Mouse (Mus musculus) neural tube, embryonic 12.5 days (tissue): ENCODE measurements at regions not wholly inside any gene's neighbourhood (a gene's known extent, or its start where the extent isn't known, plus 50 kb on each side); places are given as distances from the start of the nearest gene placed in this dataset.
A peak's percentile ranks its signal among the peaks of the same experiment; 100 is the strongest.
"Not testable (repeated sequence)": the region's sequence is repeated elsewhere in the genome, so short reads cannot be mapped to it uniquely, and the experiment has no call there.

Experiments used
- ATAC-seq: fragments of 200-750 bp; cut with Nextera tagmentation; 2 replicates; pipeline ENCODE4 v1.8.0; 2017; ENCODE audit warnings: low read depth, mild to moderate bottlenecking, moderate TSS enrichment, moderate library complexity; ENCODE audit not compliant: low FRiP score
- H3K27ac ChIP-seq: fragments of 300-500 bp; sonication (generic); 2 replicates; pipeline ENCODE4 v1.5.1; 2016
- H3K27me3 ChIP-seq: fragments of 300-500 bp; sonication (generic); replicated peaks from 2 replicates; pipeline ENCODE4 v1.6.1; 2016; ENCODE audit warnings: mild to moderate bottlenecking
- H3K36me3 ChIP-seq: fragments of 300-500 bp; sonication (generic); 2 replicates; pipeline ENCODE4 v1.6.1; 2016; ENCODE audit warnings: mild to moderate bottlenecking
- H3K4me1 ChIP-seq: fragments of 300-500 bp; sonication (generic); 2 replicates; pipeline ENCODE4 v1.6.1; 2016
- H3K4me2 ChIP-seq: fragments of 300-500 bp; sonication (generic); replicated peaks from 2 replicates; pipeline ENCODE4 v1.6.1; 2016; ENCODE audit warnings: mild to moderate bottlenecking
- H3K4me3 ChIP-seq: fragments of 300-500 bp; sonication (generic); 2 replicates; pipeline ENCODE4 v1.5.1; 2016
- H3K9ac ChIP-seq: fragments of 300-500 bp; sonication (generic); 2 replicates; pipeline ENCODE4 v1.6.1; 2016; ENCODE audit warnings: mild to moderate bottlenecking
- H3K9me3 ChIP-seq: fragments of 300-500 bp; sonication (generic); 2 replicates; pipeline ENCODE4 v1.6.1; 2016; ENCODE audit warnings: mild to moderate bottlenecking
- WGBS: fragments of 180-500 bp; shearing (Covaris S2); methylation state at CpG from one replicate; pipeline ENCODE4 v1.1.7; 2016; 5-methylcytosine and 5-hydroxymethylcytosine counted together

DNA sequence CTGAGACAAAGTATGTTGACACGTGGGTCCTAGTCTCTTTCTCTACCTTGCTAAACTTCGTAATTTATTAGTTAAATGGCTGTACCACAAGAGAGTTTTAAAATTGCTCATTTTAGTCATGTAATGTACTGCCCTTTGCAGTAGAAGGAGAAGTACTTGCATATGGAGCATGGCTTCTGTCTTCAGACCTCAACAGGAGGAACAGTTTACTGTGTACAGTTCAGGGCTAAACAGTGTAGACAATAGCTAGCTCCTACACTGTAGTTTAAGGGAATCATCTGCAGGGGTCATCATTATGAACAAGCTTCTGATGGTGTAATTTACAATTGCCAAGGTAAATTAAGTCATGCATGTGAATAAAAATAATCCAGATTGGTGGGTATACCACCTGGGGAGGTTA is 111.8 kb upstream of the Zfp960 start:
- not testable (repeated sequence) for ATAC-seq, H3K4me1 ChIP-seq
- 38% methylated on average over 2 of the region's 2 CpGs for WGBS

DNA sequence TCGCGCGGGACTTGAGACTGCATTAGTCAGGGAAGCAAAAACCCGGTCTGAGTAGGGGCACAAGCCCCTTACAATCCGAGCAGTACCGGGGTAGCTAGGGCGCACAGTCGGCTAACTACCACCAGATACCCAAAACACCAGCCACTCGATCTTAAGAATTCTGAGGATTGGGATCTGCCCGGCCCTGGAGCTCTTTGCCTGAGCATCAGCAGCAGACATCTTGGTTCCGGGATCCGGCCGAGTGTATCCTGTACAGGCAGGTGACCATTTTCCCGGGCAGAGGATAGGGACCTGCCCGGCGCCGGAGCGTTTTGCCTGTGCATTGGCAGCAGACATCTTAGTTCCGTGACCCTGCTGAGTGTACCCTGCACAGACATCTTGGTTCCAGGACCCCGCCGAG is 66.7 kb upstream of the Zfp960 start:
- H3K9ac ChIP-seq, H3K27me3 ChIP-seq, H3K4me3 ChIP-seq, H3K4me1 ChIP-seq, H3K27ac ChIP-seq, H3K4me2 ChIP-seq, H3K36me3 ChIP-seq, ATAC-seq: not testable (repeated sequence)
- 82% methylated on average over 21 of the region's 21 CpGs for WGBS
- 0 out of 2 replicates have a peak, but pooled peaks cover 15% of the 10 kb centered on the region for H3K9me3 ChIP-seq

More for the DNA sequence above, 111.8 kb upstream of the Zfp960 start:
- not testable (repeated sequence) for H3K36me3 ChIP-seq, H3K9me3 ChIP-seq, H3K9ac ChIP-seq, H3K4me3 ChIP-seq, H3K27me3 ChIP-seq, H3K27ac ChIP-seq
- peak overlapping the region; percentile 40 for H3K4me2 ChIP-seq

DNA sequence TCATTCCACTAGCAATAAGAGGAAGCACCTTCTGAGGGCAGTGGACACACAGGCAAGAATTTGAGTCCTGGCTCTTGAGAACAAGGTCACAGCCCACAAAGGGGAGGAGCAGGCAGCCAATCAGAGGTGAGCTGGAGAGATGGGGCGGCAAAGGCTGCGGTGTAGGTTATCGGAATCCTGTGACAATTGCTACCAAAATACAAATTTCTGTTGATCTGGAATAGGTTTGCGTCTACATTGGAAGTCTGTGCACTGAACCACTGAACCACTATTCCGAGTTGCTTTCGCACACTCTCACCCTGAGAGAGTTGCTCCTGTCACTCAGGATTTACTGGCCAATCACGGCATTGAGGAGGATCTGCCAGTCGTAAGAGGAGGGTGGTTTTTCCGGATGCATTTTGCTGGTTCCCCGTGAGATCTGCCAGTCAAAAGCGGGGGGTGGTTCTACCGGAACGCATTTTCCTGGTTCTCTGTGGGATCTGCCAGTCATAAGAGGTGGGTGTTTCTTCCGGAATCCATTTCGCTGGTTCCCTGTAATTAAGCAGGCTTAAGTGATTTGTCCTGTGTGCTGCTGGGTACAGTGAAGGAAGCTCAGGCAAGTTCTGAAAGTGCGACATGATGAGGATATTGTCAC is 59.2 kb upstream of the Zfp960 start:
- peak overlapping the region; percentile 58 for H3K4me2 ChIP-seq
- H3K27me3 ChIP-seq, H3K36me3 ChIP-seq, H3K4me1 ChIP-seq, H3K27ac ChIP-seq, H3K9me3 ChIP-seq: not testable (repeated sequence)
- 0 out of 2 replicates have a peak overlapping the region, but pooled peaks have one; percentile 14 for H3K9ac ChIP-seq
- 2% methylated on average over 16 of the region's 16 CpGs for WGBS
- ATAC-seq, result peak; percentile 100
- H3K4me3 ChIP-seq, result peak overlapping the region; percentile 42

DNA sequence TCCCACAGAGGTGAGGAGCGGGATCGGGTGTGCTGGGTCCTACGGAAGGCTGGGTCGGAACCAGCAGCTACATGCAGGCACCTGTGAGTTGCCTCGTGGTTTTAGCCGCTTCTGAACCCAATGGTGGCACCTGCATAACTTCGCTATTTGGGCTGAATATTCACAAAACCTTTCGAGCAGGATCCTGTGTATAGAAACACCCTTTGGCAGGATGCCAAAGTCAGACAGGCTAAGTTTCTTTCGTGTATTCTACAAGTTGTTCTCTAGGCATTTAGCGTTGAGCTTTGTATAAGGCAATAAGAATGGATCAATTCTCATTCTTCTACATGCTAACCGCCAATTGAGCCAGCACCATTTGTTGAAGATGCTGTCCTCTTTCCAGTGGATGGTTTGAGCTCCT is 58.6 kb upstream of the Zfp960 start:
- H3K36me3 ChIP-seq, H3K4me1 ChIP-seq, H3K27ac ChIP-seq, H3K27me3 ChIP-seq, H3K9me3 ChIP-seq: not testable (repeated sequence)
- Histone ChIP-seq H3K4me3 (peak overlapping the region; percentile 42), H3K9ac (peak overlapping the region; percentile 14; the same call in 1 of the 2 replicates), H3K4me2 (peak overlapping the region; percentile 58)
- peak; percentile 45; the same call in 1 of the 2 replicates for ATAC-seq
- WGBS, result 12% methylated on average over 11 of the region's 11 CpGs
